Mouse (Mus musculus) left cerebral cortex, postnatal 36 days (tissue): ENCODE measurements around the gene Kif28. TPM values are rescaled to one million over a fixed set of nuclear protein-coding genes. Genes with fewer than 3 reads are reported as not detected.
"Not testable (repeated sequence)": the region's sequence is repeated elsewhere in the genome, so short reads cannot be mapped to it uniquely, and the experiment has no call there.

Experiments used
- DNase-seq, 2 experiments: peaks; one replicate each; pipeline ENCODE4 v3.0.0; 2021 to 2022; ENCODE audit warnings: low spot score in 2 of 2, mixed read lengths in 1 of 2
- intact Hi-C: fragments of 180-260 bp; cut with DNase I; formaldehyde crosslinking; loops from one replicate; pipeline ENCODE4 v1.15.1; 2025
- total RNA-seq, 2 experiments: library from RNA; stranded (reverse); gene quantifications; 2 replicates each; pipeline ENCODE4 v1.2.3; 2021

Gene Kif28
- total RNA-seq, 2 experiments from 2014 or later, result 0.25 TPM; not detected in 1

- no peak for DNase-seq
- intact Hi-C loops, result no loop called here
Measured at GRCm38 (mm10) chr1:179651224-179651623, 93.8 kb downstream of the Kif28 start.

GRCm38 (mm10) chr1:179650284-179650683 is 94.8 kb downstream of the Kif28 start:
- DNase-seq, result no peak
- intact Hi-C loops, result no loop called here

GRCm38 (mm10) chr1:179649324-179649723 is 95.7 kb downstream of the Kif28 start:
- DNase-seq, result no peak
- intact Hi-C loops, result loop anchor here (10.0 kb wide), 2 partner anchors 85 to 195 kb away; no protein-coding TSS in a partner anchor

- intact Hi-C loops, result loop anchor here (10.0 kb wide), 2 partner anchors 86 to 196 kb away; no protein-coding TSS in a partner anchor
- not testable (repeated sequence) for DNase-seq
Measured at GRCm38 (mm10) chr1:179648678-179649077, 96.4 kb downstream of the Kif28 start.

GRCm38 (mm10) chr1:179645980-179646268 is 99.1 kb downstream of the Kif28 start:
- DNase-seq, result no peak
- intact Hi-C loops, result loop anchor here (10.0 kb wide), 2 partner anchors 89 to 199 kb away; no protein-coding TSS in a partner anchor

Other genes with a start within 250 kb of the Kif28 start
- gene Smyd3, start 227.2 kb downstream of the Kif28 start, total RNA-seq, result 10 to 100 TPM; 22.7 to 28.3 TPM
- 10 to 100 TPM; 22.0 to 26.4 TPM for gene Tfb2m, start 199.0 kb downstream of the Kif28 start, total RNA-seq
- gene Cnst, start 198.9 kb downstream of the Kif28 start, total RNA-seq, result 10 to 100 TPM; 34.5 to 38.2 TPM
- 10 to 100 TPM; 54.5 to 63.2 TPM for gene Sccpdh, start 77.1 kb downstream of the Kif28 start, total RNA-seq
- not detected for gene Gm10518, start 58.1 kb upstream of the Kif28 start, total RNA-seq
- 10 to 100 TPM; 26.2 to 45.3 TPM for gene Ahctf1, start 58.4 kb upstream of the Kif28 start, total RNA-seq
- 100 to 1,000 TPM; 231 to 266 TPM for gene Cdc42bpa, start 215.2 kb upstream of the Kif28 start, total RNA-seq